9 mouse cellular contexts compared by ENCODE assay signal in genomic region chr10:61343950-61344349, GRCm38 (mm10). TPM values are rescaled to one million over a fixed set of nuclear protein-coding genes. Genes with fewer than 3 reads are reported as not detected.
DNase-seq lines count a peak whose midpoint lies in the region; ATAC-seq and TF ChIP-seq lines count a peak whose summit lies in the region.
"Had no signal": no experiment of that assay in that cellular context is flagged by ENCODE, and none has a peak within 500 bp of the region (broad histone marks: within the 10 kb centered on the region; RNA-seq: fewer than 3 reads in every experiment).

No protein-coding gene starts in this region.

- H3K4me1 ChIP-seq in midbrain, embryonic 11.5 days (ENCODE audit: control insufficient read depth, insufficient read depth, low read length) = no peaks in the 10 kb centered on the region
- peaks cover 5% of the 10 kb centered on the region; the same call in 1 of the 2 replicates for H3K4me1 ChIP-seq in midbrain, embryonic 15.5 days
- H3K4me1 ChIP-seq in embryonic fibroblast, embryonic 13.5 days (ENCODE audit: control insufficient read depth, insufficient read depth, low read length) = no peaks in the 10 kb centered on the region
- H3K4me1 ChIP-seq in lung, postnatal 0 days (ENCODE audit: insufficient read depth, low read depth, low read length) = peaks cover 3% of the 10 kb centered on the region; the same call in 1 of the 2 replicates

- 54% methylated on average over 8 of the region's 8 CpGs for whole genome bisulfite sequencing in midbrain, embryonic 11.5 days
- WGBS in midbrain, embryonic 15.5 days = 54% methylated on average over 8 of the region's 8 CpGs
- 65% methylated on average over 8 of the region's 8 CpGs for WGBS in lung, postnatal 0 days

- H3K4me3 ChIP-seq in midbrain, embryonic 11.5 days (ENCODE audit: low read depth, low read length) = no peak overlapping the region
- no peak overlapping the region for H3K4me3 ChIP-seq in midbrain, embryonic 15.5 days
- no peak overlapping the region for H3K4me3 ChIP-seq in embryonic fibroblast, embryonic 13.5 days (ENCODE audit: insufficient read depth, low read length)
- H3K4me3 ChIP-seq in lung, postnatal 0 days (ENCODE audit: low read depth, low read length) = no peak overlapping the region
- H3K4me3 ChIP-seq: heart, embryonic 13.5 days had no signal

- DNase-seq in midbrain, embryonic 11.5 days (ENCODE audit: low spot score, missing footprints) = peak; percentile 95
- peak; percentile 78 for DNase-seq in adrenal gland, postnatal 25 days
- DNase-seq in layer of hippocampus, adult 11-12 months (ENCODE audit: low spot score) = peak; percentile 66
- peak; percentile 58 for DNase-seq in lung, postnatal 0 days (ENCODE audit: low spot score)
- DNase-seq in skeletal muscle tissue, adult 2 months (ENCODE audit: low read depth, low spot score) = peak; percentile 54
- no peak for DNase-seq in yolk sac, embryonic 10.5 days (ENCODE audit: low spot score)

- no peak for ATAC-seq in midbrain, embryonic 11.5 days (ENCODE audit: low FRiP score)
- ATAC-seq in midbrain, embryonic 15.5 days (replicated peaks) = no peak
- peak; percentile 19; the same call in 1 of the 2 replicates for ATAC-seq in lung, postnatal 0 days

- H3K27me3 ChIP-seq in midbrain, embryonic 11.5 days (ENCODE audit: control insufficient read depth, insufficient read depth, low read length) = no peaks in the 10 kb centered on the region
- H3K27me3 ChIP-seq in midbrain, embryonic 15.5 days (replicated peaks) = no peaks in the 10 kb centered on the region
- no peaks in the 10 kb centered on the region for H3K27me3 ChIP-seq in lung, postnatal 0 days (replicated peaks; ENCODE audit: insufficient read depth, low read length)

- TF ChIP-seq EP300 in lung, postnatal 0 days (IDR thresholded peaks at IDR 0.05) = no peak

- TF ChIP-seq CTCF in embryonic fibroblast, embryonic 13.5 days (IDR thresholded peaks at IDR 0.05; ENCODE audit: borderline replicate concordance, insufficient read depth, low read length) = peak; percentile 75; the same call in 1 of the 2 replicates
- peak; percentile 93 for TF ChIP-seq CTCF in lung, postnatal 0 days (IDR thresholded peaks at IDR 0.05)

- no peak for TF ChIP-seq POLR2A in embryonic fibroblast, embryonic 13.5 days (IDR thresholded peaks at IDR 0.05; ENCODE audit: low read depth, low read length)

- no peaks in the 10 kb centered on the region for H3K9me3 ChIP-seq in midbrain, embryonic 11.5 days (ENCODE audit: control insufficient read depth, low read length)
- H3K9me3 ChIP-seq in midbrain, embryonic 15.5 days = no peaks in the 10 kb centered on the region
- H3K9me3 ChIP-seq in lung, postnatal 0 days (ENCODE audit: low read length) = no peaks in the 10 kb centered on the region
- H3K9me3 ChIP-seq: heart, embryonic 13.5 days had no signal

- H3K36me3 ChIP-seq in midbrain, embryonic 11.5 days (ENCODE audit: control insufficient read depth, insufficient read depth, low read length) = no peaks in the 10 kb centered on the region
- no peaks in the 10 kb centered on the region for H3K36me3 ChIP-seq in midbrain, embryonic 15.5 days (replicated peaks)
- peaks cover 9% of the 10 kb centered on the region; the same call in 1 of the 2 replicates for H3K36me3 ChIP-seq in lung, postnatal 0 days (ENCODE audit: insufficient read depth, low read length)

- no peak overlapping the region for H3K9ac ChIP-seq in midbrain, embryonic 11.5 days (ENCODE audit: low read length)
- H3K9ac ChIP-seq in midbrain, embryonic 15.5 days = no peak overlapping the region
- H3K9ac ChIP-seq in lung, postnatal 0 days (replicated peaks; ENCODE audit: low read depth) = no peak overlapping the region
- H3K9ac ChIP-seq: heart, embryonic 13.5 days had no signal

- H3K4me2 ChIP-seq in midbrain, embryonic 11.5 days = no peak overlapping the region
- H3K4me2 ChIP-seq in midbrain, embryonic 15.5 days = no peak overlapping the region
- no peak overlapping the region for H3K4me2 ChIP-seq in lung, postnatal 0 days (replicated peaks; ENCODE audit: low read depth, low read length)
- H3K4me2 ChIP-seq: heart, embryonic 13.5 days had no signal

- H3K27ac ChIP-seq in midbrain, embryonic 11.5 days (ENCODE audit: low read depth, low read length) = no peak overlapping the region
- no peak overlapping the region for H3K27ac ChIP-seq in midbrain, embryonic 15.5 days
- H3K27ac ChIP-seq in embryonic fibroblast, embryonic 13.5 days (ENCODE audit: insufficient read depth, low read length) = no peak overlapping the region
- H3K27ac ChIP-seq in lung, postnatal 0 days (ENCODE audit: low read length) = no peak overlapping the region
- H3K27ac ChIP-seq: heart, embryonic 13.5 days had no signal

RNA-seq across cellular contexts. Expression of gene Pald1, which starts 39.4 kb away (rescaled TPM):
- 15.3 and 17.3 TPM in 2 replicates for polyA plus RNA-seq in midbrain, embryonic 11.5 days (2014; fragmentation: Nextera tagmentation; extraction: Ambion mirVana)
- 22.5 and 23.7 TPM in 2 replicates for polyA plus RNA-seq in midbrain, embryonic 15.5 days (2015; fragmentation: Nextera tagmentation; extraction: Ambion mirVana)
- total RNA-seq in adrenal gland, postnatal 25 days (2021) = 21.9 and 24.0 TPM in 2 replicates
- 3.4 and 5.3 TPM in 2 replicates for polyA plus RNA-seq in embryonic fibroblast, embryonic 13.5 days (2011; ENCODE audit: insufficient read length, low read depth, missing spikeins)
- polyA plus RNA-seq in lung, postnatal 0 days (2015; fragmentation: Nextera tagmentation; extraction: Ambion mirVana) = 30.4 and 36.0 TPM in 2 replicates

RNA-seq across cellular contexts. Expression of gene Prf1, which starts 46.3 kb away (rescaled TPM):
- 0.07 TPM in 1 of 2 replicates, not detected in the other for polyA plus RNA-seq in midbrain, embryonic 11.5 days (2014; fragmentation: Nextera tagmentation; extraction: Ambion mirVana)
- polyA plus RNA-seq in midbrain, embryonic 15.5 days (2015; fragmentation: Nextera tagmentation; extraction: Ambion mirVana) = 0.06 TPM in 1 of 2 replicates, not detected in the other
- 0.15 TPM in 1 of 2 replicates, not detected in the other for total RNA-seq in adrenal gland, postnatal 25 days (2021)
- polyA plus RNA-seq in embryonic fibroblast, embryonic 13.5 days (2011; ENCODE audit: insufficient read length, low read depth, missing spikeins) = not detected in 2 replicates
- polyA plus RNA-seq in lung, postnatal 0 days (2015; fragmentation: Nextera tagmentation; extraction: Ambion mirVana) = 0.08 and 0.17 TPM in 2 replicates
- polyA plus RNA-seq: heart, embryonic 13.5 days had no signal
